Mouse (Mus musculus): ENCODE measurements around the gene Slc7a7. TPM values are rescaled to one million over a fixed set of nuclear protein-coding genes. Genes with fewer than 3 reads are reported as not detected.

The Slc7a7 gene
- total and polyA plus RNA-seq, 3 experiments = 20.1 to 65.6 TPM; not detected in 1

DNA sequence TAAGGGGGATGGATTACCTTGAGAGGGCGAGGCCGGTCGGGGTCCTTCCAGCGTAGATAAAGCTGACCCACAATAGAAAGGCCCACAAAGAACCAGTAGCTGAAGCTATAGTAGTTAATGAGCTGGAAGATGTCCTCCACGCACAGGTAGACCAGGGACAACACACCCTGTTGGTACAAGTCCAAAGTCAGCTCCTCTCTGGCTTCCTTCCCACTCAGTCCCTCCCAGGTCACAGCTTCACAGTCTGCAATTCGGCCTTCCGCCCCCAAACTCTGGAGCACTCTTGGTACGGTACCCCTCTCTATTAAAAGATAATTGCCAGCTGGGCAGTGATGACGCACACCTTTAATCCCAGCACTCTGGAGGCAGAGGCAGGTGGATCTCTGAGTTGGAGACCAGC, 44.7 kb downstream of the Slc7a7 start:
- no peaks in the 10 kb centered on the region for H3K79me2 ChIP-seq (ENCODE audit: control insufficient read depth, insufficient read depth, low read length, poor library complexity)
- H3K27ac ChIP-seq (ENCODE audit: control insufficient read depth, low read depth, low read length) = no peak overlapping the region
- no peak for DNase-seq (ENCODE audit: low read depth, low spot score)
- peaks cover 0 to 9% of the 10 kb centered on the region in 2 experiments; a peak in 2 of 4 replicates for H3K36me3 ChIP-seq (ENCODE audit: control insufficient read depth in 1 of 2, insufficient read depth in 2 of 2, low read length in 2 of 2)
- no peak overlapping the region for H3K4me3 ChIP-seq (ENCODE audit: control insufficient read depth in 1 of 2, insufficient read depth in 1 of 2, low read depth in 2 of 2, low read length in 2 of 2)
- no peaks in the 10 kb centered on the region for H3K27me3 ChIP-seq (ENCODE audit: control insufficient read depth in 1 of 2, insufficient read depth in 2 of 2, low read length in 2 of 2)
- H3K4me1 ChIP-seq (ENCODE audit: control insufficient read depth in 1 of 2, insufficient read depth in 2 of 2, low read length in 2 of 2) = no peaks in the 10 kb centered on the region
- TF ChIP-seq EP300 (IDR thresholded peaks at IDR 0.05; ENCODE audit: low read depth in 1 of 2, low read length in 2 of 2) (no peak), TAL1 (IDR thresholded peaks at IDR 0.05; ENCODE audit: low read length) (no peak)
- no peaks in the 10 kb centered on the region for H3K9me3 ChIP-seq (replicated peaks; ENCODE audit: insufficient read depth, low read length)
- H3K9ac ChIP-seq (ENCODE audit: control insufficient read depth, low read depth, low read length, poor library complexity, severe bottlenecking) = no peak overlapping the region

DNA sequence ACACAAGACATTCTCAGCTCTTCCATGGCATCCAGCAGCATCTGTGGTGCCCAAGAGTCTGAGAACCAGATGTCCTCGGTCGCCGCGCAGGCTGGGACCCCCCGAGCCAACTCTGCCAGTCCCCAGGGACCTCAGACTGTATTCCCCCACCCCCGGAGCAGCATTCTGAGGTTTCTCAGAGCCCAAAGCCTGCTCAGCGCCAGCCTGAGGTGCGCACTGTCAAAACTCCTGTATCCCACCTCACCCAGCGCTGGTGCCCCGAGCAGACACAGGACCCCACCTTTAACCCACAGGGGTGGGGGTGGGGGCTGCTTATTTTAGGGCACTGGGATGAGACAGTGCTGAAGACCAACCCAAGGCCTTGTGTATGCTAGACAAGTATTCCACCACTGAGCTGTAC, 46.1 kb downstream of the Slc7a7 start:
- peaks cover 0 to 9% of the 10 kb centered on the region in 2 experiments; a peak in 2 of 4 replicates for H3K36me3 ChIP-seq (ENCODE audit: control insufficient read depth in 1 of 2, insufficient read depth in 2 of 2, low read length in 2 of 2)
- DNase-seq (ENCODE audit: low read depth, low spot score) = no peak
- no peaks in the 10 kb centered on the region for H3K27me3 ChIP-seq (ENCODE audit: control insufficient read depth in 1 of 2, insufficient read depth in 2 of 2, low read length in 2 of 2)
- H3K79me2 ChIP-seq (ENCODE audit: control insufficient read depth, insufficient read depth, low read length, poor library complexity) = no peaks in the 10 kb centered on the region
- H3K9ac ChIP-seq (ENCODE audit: control insufficient read depth, low read depth, low read length, poor library complexity, severe bottlenecking) = no peak overlapping the region
- TF ChIP-seq TCF12 (IDR thresholded peaks at IDR 0.05; ENCODE audit: low read depth, low read length) (no peak), TAL1 (IDR thresholded peaks at IDR 0.05; ENCODE audit: low read length) (no peak), E2F4 (IDR thresholded peaks at IDR 0.05; ENCODE audit: borderline replicate concordance, low read depth, low read length) (no peak), MAZ (IDR thresholded peaks at IDR 0.05; ENCODE audit: low read depth, low read length) (no peak), EP300 (IDR thresholded peaks at IDR 0.05; ENCODE audit: low read depth in 1 of 2, low read length in 2 of 2) (no peak), USF2 (IDR thresholded peaks at IDR 0.05; ENCODE audit: borderline replicate concordance in 1 of 2, insufficient read depth in 1 of 2, low read depth in 1 of 2, low read length in 2 of 2) (no peak), MXI1 (IDR thresholded peaks at IDR 0.05; ENCODE audit: low read depth, low read length) (no peak), ETS1 (IDR thresholded peaks at IDR 0.05; ENCODE audit: low read depth, low read length) (no peak), ZNF384 (IDR thresholded peaks at IDR 0.05; ENCODE audit: low read depth, low read length) (no peak)
- no peak overlapping the region for H3K4me3 ChIP-seq (ENCODE audit: control insufficient read depth in 1 of 2, insufficient read depth in 1 of 2, low read depth in 2 of 2, low read length in 2 of 2)
- H3K27ac ChIP-seq (ENCODE audit: control insufficient read depth, low read depth, low read length) = no peak overlapping the region
- H3K9me3 ChIP-seq (replicated peaks; ENCODE audit: insufficient read depth, low read length) = no peaks in the 10 kb centered on the region
- no peaks in the 10 kb centered on the region for H3K4me1 ChIP-seq (ENCODE audit: control insufficient read depth in 1 of 2, insufficient read depth in 2 of 2, low read length in 2 of 2)

GRCm38 (mm10) chr14:54370595-54370994, 47.0 kb downstream of the Slc7a7 start:
- H3K4me1 ChIP-seq (ENCODE audit: control insufficient read depth in 1 of 2, insufficient read depth in 2 of 2, low read length in 2 of 2) = no peaks in the 10 kb centered on the region
- H3K9ac ChIP-seq (ENCODE audit: control insufficient read depth, low read depth, low read length, poor library complexity, severe bottlenecking) = no peak overlapping the region
- H3K27me3 ChIP-seq (ENCODE audit: control insufficient read depth in 1 of 2, insufficient read depth in 2 of 2, low read length in 2 of 2) = no peaks in the 10 kb centered on the region
- H3K36me3 ChIP-seq (ENCODE audit: control insufficient read depth in 1 of 2, insufficient read depth in 2 of 2, low read length in 2 of 2) = peaks cover 0 to 9% of the 10 kb centered on the region in 2 experiments; a peak in 2 of 4 replicates
- H3K79me2 ChIP-seq (ENCODE audit: control insufficient read depth, insufficient read depth, low read length, poor library complexity) = no peaks in the 10 kb centered on the region
- TF ChIP-seq ETS1 (IDR thresholded peaks at IDR 0.05; ENCODE audit: low read depth, low read length) = no peak
- no peak for TF ChIP-seq ZNF384 (IDR thresholded peaks at IDR 0.05; ENCODE audit: low read depth, low read length)
- TF ChIP-seq MAZ (IDR thresholded peaks at IDR 0.05; ENCODE audit: low read depth, low read length) = no peak
- no peak for TF ChIP-seq USF2 (IDR thresholded peaks at IDR 0.05; ENCODE audit: borderline replicate concordance in 1 of 2, insufficient read depth in 1 of 2, low read depth in 1 of 2, low read length in 2 of 2)
- TF ChIP-seq MXI1 (IDR thresholded peaks at IDR 0.05; ENCODE audit: low read depth, low read length) = no peak
- TF ChIP-seq GATA1 (IDR thresholded peaks at IDR 0.05; ENCODE audit: low read depth, low read length) = no peak
- no peak for TF ChIP-seq ZC3H11A (IDR thresholded peaks at IDR 0.05; ENCODE audit: low read depth, low read length)
- TF ChIP-seq MAX (IDR thresholded peaks at IDR 0.05; ENCODE audit: low read length) = no peak
- TF ChIP-seq ZMIZ1 (IDR thresholded peaks at IDR 0.05; ENCODE audit: low read depth, low read length) = no peak
- no peak for TF ChIP-seq BHLHE40 (IDR thresholded peaks at IDR 0.05; ENCODE audit: borderline replicate concordance, low read depth, low read length)
- no peak for TF ChIP-seq USF1 (IDR thresholded peaks at IDR 0.05; ENCODE audit: low read depth, low read length)
- TF ChIP-seq HCFC1 (IDR thresholded peaks at IDR 0.05; ENCODE audit: low read depth, low read length) = no peak
- TF ChIP-seq SIN3A (IDR thresholded peaks at IDR 0.05; ENCODE audit: low read length) = no peak
- H3K9me3 ChIP-seq (replicated peaks; ENCODE audit: insufficient read depth, low read length) = no peaks in the 10 kb centered on the region
- no peak for DNase-seq (ENCODE audit: low read depth, low spot score)
- no peak overlapping the region for H3K4me3 ChIP-seq (ENCODE audit: control insufficient read depth in 1 of 2, insufficient read depth in 1 of 2, low read depth in 2 of 2, low read length in 2 of 2)
- H3K27ac ChIP-seq (ENCODE audit: control insufficient read depth, low read depth, low read length) = no peak overlapping the region
